Mouse (Mus musculus) heart, embryonic 11.5 days (tissue): ENCODE measurements around the gene Nop53. TPM values are rescaled to one million over a fixed set of nuclear protein-coding genes. Genes with fewer than 3 reads are reported as not detected.

Source experiments
- polyA plus RNA-seq: library from polyadenylated mRNA; unstranded; fragments of >200 nt; fragmentation: Nextera tagmentation; extraction: Ambion mirVana; gene quantifications from 2 replicates; pipeline ENCODE4 v1.2.1, GENCODE M21; 2014

The Nop53 gene
- polyA plus RNA-seq, 1 experiment from 2014 or later: 130 TPM

Other genes with a start within 250 kb of the Nop53 start
- gene Obox5, start 195.9 kb downstream of the Nop53 start, polyA plus RNA-seq: not detected in 2 replicates
- gene Obox6, start 106.4 kb downstream of the Nop53 start, polyA plus RNA-seq: not detected in 2 replicates
- gene Crx, start 66.1 kb downstream of the Nop53 start, polyA plus RNA-seq: not detected in 2 replicates
- gene Crxos, start 63.5 kb downstream of the Nop53 start, polyA plus RNA-seq: not detected in 2 replicates
- 726 and 772 TPM in 2 replicates for gene Selenow, start 23.7 kb downstream of the Nop53 start, polyA plus RNA-seq
- gene Ehd2, start 21.5 kb upstream of the Nop53 start, polyA plus RNA-seq: 16.3 and 23.4 TPM in 2 replicates
- 4.9 and 5.7 TPM in 2 replicates for gene Bicra, start 101.8 kb upstream of the Nop53 start, polyA plus RNA-seq
- gene Zfp541, start 115.7 kb upstream of the Nop53 start, polyA plus RNA-seq: not detected in 2 replicates
- gene Napa, start 152.4 kb upstream of the Nop53 start, polyA plus RNA-seq: 158 and 168 TPM in 2 replicates
- 26.4 and 29.5 TPM in 2 replicates for gene Kptn, start 173.8 kb upstream of the Nop53 start, polyA plus RNA-seq
- gene Slc8a2, start 183.8 kb upstream of the Nop53 start, polyA plus RNA-seq: 0.11 and 0.17 TPM in 2 replicates
- gene Meis3, start 229.0 kb upstream of the Nop53 start, polyA plus RNA-seq: 19.7 and 22.8 TPM in 2 replicates